In the genomic region with DNA sequence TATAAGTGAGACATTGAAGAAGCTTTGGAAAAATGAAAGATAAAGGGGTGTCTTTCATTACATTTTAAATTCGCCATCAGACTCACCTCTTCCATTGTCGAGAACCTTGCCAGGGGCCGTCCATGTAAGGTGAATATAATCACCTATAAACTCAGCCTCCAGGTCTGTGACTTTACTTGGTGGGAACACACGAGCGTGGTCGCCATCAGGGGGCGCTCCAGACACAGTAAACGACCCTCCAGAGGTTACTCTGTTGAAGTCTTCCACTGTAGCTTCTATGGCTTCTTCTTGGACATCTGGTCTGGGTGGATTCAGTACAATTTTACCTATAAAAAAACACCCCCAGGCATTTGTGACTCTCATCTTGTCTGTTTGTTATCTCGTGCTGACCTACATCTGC, we compare ENCODE assay signal across 9 mouse cellular contexts. TPM values are rescaled to one million over a fixed set of nuclear protein-coding genes. Genes with fewer than 3 reads are reported as not detected.
DNase-seq lines count a peak whose midpoint lies in the region; ATAC-seq and TF ChIP-seq lines count a peak whose summit lies in the region.
"Had no signal": no experiment of that assay in that cellular context is flagged by ENCODE, and none has a peak within 500 bp of the region (broad histone marks: within the 10 kb centered on the region; RNA-seq: fewer than 3 reads in every experiment).

No protein-coding gene starts in this region.

- no peak overlapping the region for H3K4me2 ChIP-seq in neural tube, embryonic 15.5 days

- no peak overlapping the region for H3K27ac ChIP-seq in layer of hippocampus, adult 2 months
- H3K27ac ChIP-seq in neural tube, embryonic 15.5 days (replicated peaks): no peak overlapping the region

- no peaks in the 10 kb centered on the region for H3K27me3 ChIP-seq in neural tube, embryonic 15.5 days (replicated peaks)

- no peaks in the 10 kb centered on the region for H3K9me3 ChIP-seq in neural tube, embryonic 15.5 days (replicated peaks)

- ATAC-seq in frontal cortex, adult (ENCODE audit: low TSS enrichment): 0 out of 2 replicates have a peak, but pooled peaks have one; percentile 72
- ATAC-seq in megakaryocyte-erythroid progenitor cell, adult 5-6 weeks (replicated peaks; ENCODE audit: low FRiP score, low TSS enrichment, poor library complexity, severe bottlenecking): peak; percentile 96
- no peak for ATAC-seq in neural tube, embryonic 15.5 days (ENCODE audit: low FRiP score)

- DNase-seq in cerebellum, postnatal 10 days: peak; percentile 73 to 77
- DNase-seq in cerebellum, adult 11 months: no peak
- peak in 1 of 2 experiments; percentile 56 for DNase-seq in layer of hippocampus, adult 2 months (ENCODE audit: low spot score in 2 of 2)
- DNase-seq in layer of hippocampus, postnatal 36 days: no peak
- peak; percentile 39 for DNase-seq in MEL-GATA-1-ER (ENCODE audit: extremely low read depth, low read depth)

- peak; percentile 80 for TF ChIP-seq CTCF in layer of hippocampus, adult 2 months (conservative IDR thresholded peaks at IDR 0.05)

- no peaks in the 10 kb centered on the region for H3K36me3 ChIP-seq in neural tube, embryonic 15.5 days

- WGBS in neural tube, embryonic 15.5 days: 31% methylated on average over 9 of the region's 9 CpGs

- H3K4me1 ChIP-seq in neural tube, embryonic 15.5 days: no peaks in the 10 kb centered on the region

- no peak overlapping the region for H3K9ac ChIP-seq in neural tube, embryonic 15.5 days (replicated peaks)

- H3K4me3 ChIP-seq in layer of hippocampus, adult 2 months: no peak overlapping the region
- H3K4me3 ChIP-seq in neural tube, embryonic 15.5 days (replicated peaks): no peak overlapping the region
- H3K4me3 ChIP-seq: erythroblast, embryonic 14.5 days had no signal

RNA-seq across cellular contexts. Expression of a gene that starts 16.7 kb away (rescaled TPM):
- total RNA-seq in layer of hippocampus, adult 2 months (2021): 10 to 100 TPM; 51.9 to 52.3 TPM
- 10 to 100 TPM; 61.6 to 63.1 TPM for total RNA-seq in layer of hippocampus, postnatal 36 days (2021)
- total RNA-seq in megakaryocyte-erythroid progenitor cell, adult 5-6 weeks (2014; fragmentation: Nextera tagmentation): 113 and 131 TPM in 2 replicates
- total RNA-seq in megakaryocyte-erythroid progenitor cell, adult 5-6 weeks (2017): 48.6 and 103 TPM in 2 replicates
- 114 TPM in 2 replicates for polyA plus RNA-seq in neural tube, embryonic 15.5 days (2015; fragmentation: Nextera tagmentation; extraction: Ambion mirVana)

RNA-seq across cellular contexts. Expression of a gene that starts 23.9 kb away (rescaled TPM):
- under 1 TPM; 0.12 to 0.13 TPM for total RNA-seq in layer of hippocampus, adult 2 months (2021)
- under 1 TPM in 1 of 2 experiments, not detected in 1; 0.10 TPM for total RNA-seq in layer of hippocampus, postnatal 36 days (2021)
- 9.2 and 24.1 TPM in 2 replicates for total RNA-seq in megakaryocyte-erythroid progenitor cell, adult 5-6 weeks (2014; fragmentation: Nextera tagmentation)
- total RNA-seq in megakaryocyte-erythroid progenitor cell, adult 5-6 weeks (2017): 11.3 and 12.9 TPM in 2 replicates
- 0.27 and 0.79 TPM in 2 replicates for polyA plus RNA-seq in neural tube, embryonic 15.5 days (2015; fragmentation: Nextera tagmentation; extraction: Ambion mirVana)
- polyA plus RNA-seq: erythroblast, embryonic 14.5 days had no signal

Comparison
In these comparisons a context has a peak if more than half of its experiments do, and no peak if none do; other contexts are left out.
1. DNase-seq: peak in cerebellum, postnatal 10 days (2 of 2) and MEL-GATA-1-ER (single experiment); none in cerebellum, adult 11 months (single experiment) and layer of hippocampus, postnatal 36 days (0 of 2).
2. RNA of a gene that starts 23.9 kb away (total RNA-seq): 9.2 to 24.1 TPM in megakaryocyte-erythroid progenitor cell, adult 5-6 weeks; 0.12 to 0.13 TPM in layer of hippocampus, adult 2 months and 0.10 TPM in layer of hippocampus, postnatal 36 days; every median in the first group is over 4 times any median in the second.